Mouse (Mus musculus): Measurements from ENCODE around the gene Ppp4r4. TPM values are rescaled to one million over a fixed set of nuclear protein-coding genes. Genes with fewer than 3 reads are reported as not detected.

The Ppp4r4 gene
- 2.8 TPM for polyA plus RNA-seq (2014; fragmentation: Illumina TruSeq; extraction: RNeasy Lipid Tissue Mini Kit (QIAGEN cat#74804); ENCODE audit: insufficient read depth, low read depth, low replicate concordance)

GRCm38 (mm10) chr12:103532020-103532648 lies at the start of gene Ppp4r4:
Ppp4r4 (plus strand) TSS chr12:103532283.

GRCm38 (mm10) chr12:103631203-103631612 lies 99.1 kb downstream of the Ppp4r4 start, which contains the start of gene Serpina10:
Serpina10 (minus strand) TSS chr12:103631444.

GRCm38 (mm10) chr12:103656848-103657626 lies 125.0 kb downstream of the Ppp4r4 start, which contains the start of gene Serpina6:
Serpina6 (minus strand) TSS chr12:103657212.

Other genes starting within 250 kb of the Ppp4r4 start
- 0.77 TPM for gene Fam181a, start 221.3 kb upstream of the Ppp4r4 start, polyA plus RNA-seq (2014; fragmentation: Illumina TruSeq; extraction: RNeasy Lipid Tissue Mini Kit (QIAGEN cat#74804); ENCODE audit: insufficient read depth, low read depth, low replicate concordance)
- gene Asb2, start 176.3 kb upstream of the Ppp4r4 start, polyA plus RNA-seq (2014; fragmentation: Illumina TruSeq; extraction: RNeasy Lipid Tissue Mini Kit (QIAGEN cat#74804); ENCODE audit: insufficient read depth, low read depth, low replicate concordance), result 6.2 TPM
- 4.2 TPM for gene Otub2, start 143.6 kb upstream of the Ppp4r4 start, polyA plus RNA-seq (2014; fragmentation: Illumina TruSeq; extraction: RNeasy Lipid Tissue Mini Kit (QIAGEN cat#74804); ENCODE audit: insufficient read depth, low read depth, low replicate concordance)
- gene 9330161L09Rik, start 124.5 kb upstream of the Ppp4r4 start, polyA plus RNA-seq (2014; fragmentation: Illumina TruSeq; extraction: RNeasy Lipid Tissue Mini Kit (QIAGEN cat#74804); ENCODE audit: insufficient read depth, low read depth, low replicate concordance), result 0.25 TPM
- gene Ddx24, start 106.5 kb upstream of the Ppp4r4 start, polyA plus RNA-seq (2014; fragmentation: Illumina TruSeq; extraction: RNeasy Lipid Tissue Mini Kit (QIAGEN cat#74804); ENCODE audit: insufficient read depth, low read depth, low replicate concordance), result 40.4 TPM
- 253 TPM for gene Ifi27, start 98.1 kb upstream of the Ppp4r4 start, polyA plus RNA-seq (2014; fragmentation: Illumina TruSeq; extraction: RNeasy Lipid Tissue Mini Kit (QIAGEN cat#74804); ENCODE audit: insufficient read depth, low read depth, low replicate concordance)
- 865 TPM for gene Ifi27l2a, start 88.6 kb upstream of the Ppp4r4 start, polyA plus RNA-seq (2014; fragmentation: Illumina TruSeq; extraction: RNeasy Lipid Tissue Mini Kit (QIAGEN cat#74804); ENCODE audit: insufficient read depth, low read depth, low replicate concordance)
- 0.30 TPM for gene Ifi27l2b, start 75.1 kb upstream of the Ppp4r4 start, polyA plus RNA-seq (2014; fragmentation: Illumina TruSeq; extraction: RNeasy Lipid Tissue Mini Kit (QIAGEN cat#74804); ENCODE audit: insufficient read depth, low read depth, low replicate concordance)
- 0.50 TPM for gene Serpina10, start 99.2 kb downstream of the Ppp4r4 start, polyA plus RNA-seq (2014; fragmentation: Illumina TruSeq; extraction: RNeasy Lipid Tissue Mini Kit (QIAGEN cat#74804); ENCODE audit: insufficient read depth, low read depth, low replicate concordance)
- gene Serpina6, start 124.9 kb downstream of the Ppp4r4 start, polyA plus RNA-seq (2014; fragmentation: Illumina TruSeq; extraction: RNeasy Lipid Tissue Mini Kit (QIAGEN cat#74804); ENCODE audit: insufficient read depth, low read depth, low replicate concordance), result not detected
- not detected for gene Serpina16, start 143.9 kb downstream of the Ppp4r4 start, polyA plus RNA-seq (2014; fragmentation: Illumina TruSeq; extraction: RNeasy Lipid Tissue Mini Kit (QIAGEN cat#74804); ENCODE audit: insufficient read depth, low read depth, low replicate concordance)
- not detected for gene Serpina1f, start 163.2 kb downstream of the Ppp4r4 start, polyA plus RNA-seq (2014; fragmentation: Illumina TruSeq; extraction: RNeasy Lipid Tissue Mini Kit (QIAGEN cat#74804); ENCODE audit: insufficient read depth, low read depth, low replicate concordance)
- not detected for gene Serpina1d, start 241.3 kb downstream of the Ppp4r4 start, polyA plus RNA-seq (2014; fragmentation: Illumina TruSeq; extraction: RNeasy Lipid Tissue Mini Kit (QIAGEN cat#74804); ENCODE audit: insufficient read depth, low read depth, low replicate concordance)

Data from lung, adult 10 weeks (tissue).